Mouse (Mus musculus): Measurements from ENCODE around the gene Wrap73. TPM values are rescaled to one million over a fixed set of nuclear protein-coding genes. Genes with fewer than 3 reads are reported as not detected.
A peak's percentile ranks its signal among the peaks of the same experiment; 100 is the strongest.

Wrap73 gene
- total RNA-seq (2014; rRNA removed) (9.3 and 10.3 TPM in 2 replicates), polyA plus RNA-seq (2012; rRNA removed) (22.4 and 25.3 TPM in 2 replicates)

DNA sequence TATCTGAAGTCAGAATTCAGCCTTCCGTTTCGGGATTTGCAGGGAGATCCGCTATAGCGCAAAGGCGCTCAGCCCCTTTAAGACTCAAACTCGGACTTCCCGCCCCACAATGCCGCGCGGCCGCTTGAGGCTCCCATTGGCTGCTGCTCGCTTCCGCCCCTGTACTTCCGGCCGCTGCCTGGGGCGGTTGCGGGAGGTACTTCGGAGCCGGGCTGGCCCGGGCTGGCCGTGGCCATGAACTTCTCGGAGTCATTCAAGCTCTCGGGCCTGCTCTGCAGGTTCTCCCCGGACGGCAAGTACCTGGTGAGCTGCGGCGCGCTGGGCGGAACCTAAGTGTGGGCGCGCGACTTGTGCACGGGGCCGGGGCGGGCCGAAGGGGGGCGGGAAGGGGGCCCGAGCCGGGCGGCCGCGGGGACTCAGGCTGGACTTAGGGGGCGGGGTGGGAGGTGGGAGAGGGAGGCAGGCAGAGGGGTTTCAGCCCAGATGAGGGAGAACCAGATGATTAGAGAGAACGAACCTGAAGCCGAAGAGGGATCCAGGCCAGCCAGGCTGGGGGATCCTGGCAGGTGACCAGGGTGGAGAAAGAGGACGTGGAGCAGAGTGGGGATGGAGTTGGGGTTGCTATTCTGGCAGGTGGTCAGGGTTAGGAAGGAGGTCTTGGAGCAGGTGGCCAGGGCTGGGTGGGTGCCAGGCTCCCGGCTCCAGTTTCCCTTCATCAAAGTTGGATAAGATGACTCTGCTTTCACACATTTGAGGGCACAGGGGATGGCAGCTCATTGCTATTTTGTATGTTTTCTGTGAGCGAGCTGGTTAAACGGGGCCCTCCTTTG lies at the start of gene Wrap73:
Gene Wrap73 (plus strand): TSS at position 162 of the 830 bp plus-strand sequence.
- peaks cover 2% of the 10 kb centered on the region for H3K36me3 ChIP-seq (ENCODE audit: control insufficient read depth, insufficient read depth, low read length)
- TF ChIP-seq CTCF (IDR thresholded peaks at IDR 0.05; ENCODE audit: low read depth, low read length) (no peak), POLR2A (IDR thresholded peaks at IDR 0.05; ENCODE audit: extremely low read depth, insufficient read depth, low read length) (peak; percentile 63)
- peaks cover 10% of the 10 kb centered on the region; the same call in 1 of the 2 replicates for H3K4me1 ChIP-seq (ENCODE audit: control insufficient read depth, insufficient read depth, low read length)
- H3K27me3 ChIP-seq (ENCODE audit: control insufficient read depth, insufficient read depth, low read length): peaks cover 22% of the 10 kb centered on the region
- H3K9ac ChIP-seq (ENCODE audit: low read depth, low read length): peak within 1 kb of the TSS; percentile 91
- WGBS: 2% methylated on average over 49 of the region's 49 CpGs
- H3K79me2 ChIP-seq (ENCODE audit: control insufficient read depth, insufficient read depth, low read length): no peaks in the 10 kb centered on the region; the same call in 1 of the 2 replicates
- H3K4me3 ChIP-seq (ENCODE audit: insufficient read depth, low read depth, low read length): peak within 1 kb of the TSS; percentile 95
- H3K27ac ChIP-seq (replicated peaks; ENCODE audit: insufficient read depth, low read depth, low read length): peak within 1 kb of the TSS; percentile 90
- peak; percentile 76 for DNase-seq (ENCODE audit: extremely low read depth, low read depth, low spot score)

DNA sequence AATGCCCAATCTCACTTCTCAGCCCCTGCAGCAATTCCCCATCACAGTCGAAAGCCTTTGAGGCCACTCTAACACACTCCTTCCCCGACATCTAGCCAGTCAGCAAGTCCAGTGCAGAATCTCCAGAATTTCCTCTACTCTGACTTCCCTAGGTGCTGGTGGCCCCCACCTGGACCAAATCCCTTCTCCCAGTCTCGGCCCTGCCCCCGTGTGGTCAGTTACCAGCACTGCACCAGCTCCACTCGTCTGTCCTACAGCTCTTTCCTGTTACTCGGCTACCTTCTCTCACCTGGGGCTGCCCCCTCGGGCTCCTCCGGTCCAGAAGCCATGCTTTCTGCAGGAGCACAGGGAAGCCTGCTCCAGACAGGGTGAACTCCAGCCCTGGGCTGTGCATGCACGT lies 49.0 kb upstream of the Wrap73 start:
- no peak overlapping the region for H3K9ac ChIP-seq (ENCODE audit: low read depth, low read length)
- H3K4me3 ChIP-seq (ENCODE audit: insufficient read depth, low read depth, low read length): no peak overlapping the region
- H3K79me2 ChIP-seq (ENCODE audit: control insufficient read depth, insufficient read depth, low read length): no peaks in the 10 kb centered on the region
- TF ChIP-seq CTCF (IDR thresholded peaks at IDR 0.05; ENCODE audit: low read depth, low read length): peak; percentile 86
- TF ChIP-seq POLR2A (IDR thresholded peaks at IDR 0.05; ENCODE audit: extremely low read depth, insufficient read depth, low read length): no peak
- no peaks in the 10 kb centered on the region for H3K4me1 ChIP-seq (ENCODE audit: control insufficient read depth, insufficient read depth, low read length)
- no peaks in the 10 kb centered on the region for H3K27me3 ChIP-seq (ENCODE audit: control insufficient read depth, insufficient read depth, low read length)
- H3K27ac ChIP-seq (replicated peaks; ENCODE audit: insufficient read depth, low read depth, low read length): no peak overlapping the region
- H3K36me3 ChIP-seq (ENCODE audit: control insufficient read depth, insufficient read depth, low read length): no peaks in the 10 kb centered on the region
- no peak for DNase-seq (ENCODE audit: extremely low read depth, low read depth, low spot score)
- WGBS: 11% methylated on average over 9 of the region's 9 CpGs

DNA sequence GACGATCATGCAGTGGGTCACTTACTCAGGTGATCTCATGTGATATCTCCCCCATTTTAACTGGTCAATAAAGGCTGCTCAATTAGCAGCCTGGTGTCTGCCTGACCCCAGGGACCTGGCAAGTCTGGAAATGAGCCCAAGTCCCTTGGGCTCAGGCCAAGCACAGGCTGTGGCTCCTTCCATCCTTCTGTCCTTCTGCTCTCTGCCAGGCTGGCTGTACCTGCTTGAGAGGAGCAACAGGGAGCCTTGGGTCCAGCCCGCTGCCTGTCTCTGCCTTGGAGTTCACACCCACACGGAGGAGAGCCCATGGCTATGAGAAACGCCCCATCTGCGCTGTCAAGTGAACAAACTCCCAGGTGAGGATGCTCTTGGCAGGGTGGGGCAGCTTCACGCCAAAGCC lies 46.1 kb upstream of the Wrap73 start:
- no peaks in the 10 kb centered on the region for H3K27me3 ChIP-seq (ENCODE audit: control insufficient read depth, insufficient read depth, low read length)
- no peaks in the 10 kb centered on the region for H3K4me1 ChIP-seq (ENCODE audit: control insufficient read depth, insufficient read depth, low read length)
- 27% methylated on average over 6 of the region's 6 CpGs for WGBS

DNA sequence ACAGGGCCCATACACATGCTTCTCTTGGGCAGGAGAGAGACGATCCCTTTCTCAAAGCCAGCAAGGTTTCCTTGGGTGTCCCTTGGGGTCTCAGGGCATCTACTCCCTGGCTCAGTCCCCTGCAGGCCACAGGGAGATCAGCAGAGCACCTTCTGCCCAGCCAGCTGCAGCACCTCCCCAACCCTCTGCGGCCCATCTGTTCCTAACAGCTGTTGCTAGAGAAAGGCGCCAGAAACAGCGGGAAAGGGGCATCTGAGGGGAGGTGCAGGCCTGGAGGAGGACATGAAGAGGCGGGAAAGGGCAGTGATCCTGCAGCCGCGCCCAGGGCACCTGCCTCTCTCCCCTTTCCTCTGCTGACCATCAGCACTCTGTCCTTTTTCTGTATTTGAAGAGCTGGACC lies 42.8 kb upstream of the Wrap73 start:
- no peaks in the 10 kb centered on the region for H3K27me3 ChIP-seq (ENCODE audit: control insufficient read depth, insufficient read depth, low read length)
- 49% methylated on average over 7 of the region's 7 CpGs for WGBS

More for the DNA sequence above, 46.1 kb upstream of the Wrap73 start:
- DNase-seq (ENCODE audit: extremely low read depth, low read depth, low spot score): no peak
- Histone ChIP-seq H3K79me2 (ENCODE audit: control insufficient read depth, insufficient read depth, low read length) (no peaks in the 10 kb centered on the region), H3K36me3 (ENCODE audit: control insufficient read depth, insufficient read depth, low read length) (no peaks in the 10 kb centered on the region), H3K27ac (replicated peaks; ENCODE audit: insufficient read depth, low read depth, low read length) (no peak overlapping the region), H3K9ac (ENCODE audit: low read depth, low read length) (no peak overlapping the region), H3K4me3 (ENCODE audit: insufficient read depth, low read depth, low read length) (no peak overlapping the region)
- TF ChIP-seq CTCF (IDR thresholded peaks at IDR 0.05; ENCODE audit: low read depth, low read length) (no peak), POLR2A (IDR thresholded peaks at IDR 0.05; ENCODE audit: extremely low read depth, insufficient read depth, low read length) (no peak)

DNA sequence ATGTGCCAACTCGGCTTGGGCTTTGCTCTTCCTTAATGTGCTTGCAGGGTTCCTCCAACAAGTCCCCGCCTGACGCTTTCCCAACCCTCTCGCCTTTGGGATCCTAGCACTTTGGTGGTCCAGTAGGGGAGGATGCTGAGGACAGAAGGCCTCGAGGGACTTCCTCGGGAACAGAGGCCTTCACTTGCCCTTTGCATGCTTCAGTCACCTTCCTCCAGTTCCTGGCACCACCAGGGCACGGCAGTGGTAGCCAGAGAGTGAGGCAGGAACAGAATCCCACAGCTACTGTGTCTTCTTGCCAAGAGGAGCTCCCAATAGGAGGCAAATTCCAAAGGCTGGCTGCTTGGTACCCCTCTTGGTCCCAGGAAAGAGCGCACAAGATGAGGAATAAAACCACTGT lies 38.8 kb upstream of the Wrap73 start:
- no peak for TF ChIP-seq POLR2A (IDR thresholded peaks at IDR 0.05; ENCODE audit: extremely low read depth, insufficient read depth, low read length)
- TF ChIP-seq CTCF (IDR thresholded peaks at IDR 0.05; ENCODE audit: low read depth, low read length): no peak
- no peaks in the 10 kb centered on the region for H3K79me2 ChIP-seq (ENCODE audit: control insufficient read depth, insufficient read depth, low read length)
- no peaks in the 10 kb centered on the region for H3K36me3 ChIP-seq (ENCODE audit: control insufficient read depth, insufficient read depth, low read length)
- no peak overlapping the region for H3K4me3 ChIP-seq (ENCODE audit: insufficient read depth, low read depth, low read length)
- WGBS: 70% methylated on average over 8 of the region's 8 CpGs
- H3K9ac ChIP-seq (ENCODE audit: low read depth, low read length): no peak overlapping the region
- H3K27ac ChIP-seq (replicated peaks; ENCODE audit: insufficient read depth, low read depth, low read length): no peak overlapping the region
- H3K4me1 ChIP-seq (ENCODE audit: control insufficient read depth, insufficient read depth, low read length): no peaks in the 10 kb centered on the region
- DNase-seq (ENCODE audit: extremely low read depth, low read depth, low spot score): no peak
- H3K27me3 ChIP-seq (ENCODE audit: control insufficient read depth, insufficient read depth, low read length): no peaks in the 10 kb centered on the region

More for the DNA sequence above, 42.8 kb upstream of the Wrap73 start:
- H3K4me1 ChIP-seq (ENCODE audit: control insufficient read depth, insufficient read depth, low read length): no peaks in the 10 kb centered on the region
- no peak for TF ChIP-seq CTCF (IDR thresholded peaks at IDR 0.05; ENCODE audit: low read depth, low read length)
- no peak for TF ChIP-seq POLR2A (IDR thresholded peaks at IDR 0.05; ENCODE audit: extremely low read depth, insufficient read depth, low read length)
- H3K79me2 ChIP-seq (ENCODE audit: control insufficient read depth, insufficient read depth, low read length): no peaks in the 10 kb centered on the region
- no peak overlapping the region for H3K27ac ChIP-seq (replicated peaks; ENCODE audit: insufficient read depth, low read depth, low read length)
- no peaks in the 10 kb centered on the region for H3K36me3 ChIP-seq (ENCODE audit: control insufficient read depth, insufficient read depth, low read length)
- H3K4me3 ChIP-seq (ENCODE audit: insufficient read depth, low read depth, low read length): no peak overlapping the region
- no peak for DNase-seq (ENCODE audit: extremely low read depth, low read depth, low spot score)
- H3K9ac ChIP-seq (ENCODE audit: low read depth, low read length): no peak overlapping the region

DNA sequence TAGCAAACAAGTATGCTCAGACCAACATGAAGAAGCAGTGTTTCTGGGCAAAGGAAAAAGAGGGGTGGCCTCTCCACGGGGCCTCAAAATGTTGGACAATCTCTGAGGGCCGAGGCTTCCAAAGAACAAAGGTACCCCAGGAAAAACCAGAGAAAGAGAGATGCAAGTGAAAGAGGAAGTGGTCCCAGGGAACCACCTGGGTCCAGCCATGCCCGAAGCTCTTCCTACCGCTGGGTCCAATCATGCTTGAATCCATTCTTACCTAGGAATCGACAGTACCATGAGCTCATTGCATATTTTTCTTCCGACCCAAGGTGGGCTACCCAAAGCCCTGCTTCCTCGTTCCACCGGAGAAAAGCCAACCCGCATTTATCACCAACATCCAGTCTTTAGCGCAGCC lies 38.3 kb upstream of the Wrap73 start:
- Histone ChIP-seq H3K27me3 (ENCODE audit: control insufficient read depth, insufficient read depth, low read length) (no peaks in the 10 kb centered on the region), H3K9ac (ENCODE audit: low read depth, low read length) (no peak overlapping the region)

More for the DNA sequence above, 38.3 kb upstream of the Wrap73 start:
- Histone ChIP-seq H3K4me1 (ENCODE audit: control insufficient read depth, insufficient read depth, low read length) (no peaks in the 10 kb centered on the region), H3K4me3 (ENCODE audit: insufficient read depth, low read depth, low read length) (no peak overlapping the region), H3K79me2 (ENCODE audit: control insufficient read depth, insufficient read depth, low read length) (no peaks in the 10 kb centered on the region), H3K36me3 (ENCODE audit: control insufficient read depth, insufficient read depth, low read length) (no peaks in the 10 kb centered on the region), H3K27ac (replicated peaks; ENCODE audit: insufficient read depth, low read depth, low read length) (no peak overlapping the region)
- TF ChIP-seq POLR2A (IDR thresholded peaks at IDR 0.05; ENCODE audit: extremely low read depth, insufficient read depth, low read length) (no peak), CTCF (IDR thresholded peaks at IDR 0.05; ENCODE audit: low read depth, low read length) (no peak)
- WGBS: 83% methylated on average over 10 of the region's 10 CpGs
- no peak for DNase-seq (ENCODE audit: extremely low read depth, low read depth, low spot score)
